Mouse (Mus musculus) thymus, adult 18-20 months (tissue): ENCODE data around the gene Rilp.
"Not testable (repeated sequence)": the region's sequence is repeated elsewhere in the genome, so short reads cannot be mapped to it uniquely, and the experiment has no call there.

Experiments
- DNase-seq, 2 experiments: peaks; one replicate each; pipeline ENCODE4 v3.0.0; 2022; ENCODE audit warnings: mixed read lengths in 2 of 2

Rilp gene

GRCm38 (mm10) chr11:75534286-75535033 is 24.6 kb downstream of the Rilp start:
- DNase-seq, result no peak

GRCm38 (mm10) chr11:75535106-75535795 is 25.4 kb downstream of the Rilp start:
- no peak for DNase-seq

- no peak for DNase-seq
These were observed 26.5 kb downstream of the Rilp start for GRCm38 (mm10) chr11:75536255-75537024.

GRCm38 (mm10) chr11:75537025-75537414 is 27.1 kb downstream of the Rilp start:
- DNase-seq, result no peak

- DNase-seq, result peak; percentile 55 to 71
These were observed 27.7 kb downstream of the Rilp start for GRCm38 (mm10) chr11:75537491-75538183.

- DNase-seq, result no peak
These were observed 28.5 kb downstream of the Rilp start for GRCm38 (mm10) chr11:75538184-75538969.

GRCm38 (mm10) chr11:75538970-75539299 is 29.0 kb downstream of the Rilp start:
- no peak for DNase-seq

GRCm38 (mm10) chr11:75540209-75540608 is 30.3 kb downstream of the Rilp start:
- DNase-seq, result no peak

GRCm38 (mm10) chr11:75540710-75541581 is 31.1 kb downstream of the Rilp start:
- DNase-seq, result peak in 1 of 2 experiments; percentile 51

- DNase-seq, result no peak
These were observed 34.8 kb downstream of the Rilp start for GRCm38 (mm10) chr11:75544713-75545112.

GRCm38 (mm10) chr11:75546057-75546456 is 36.2 kb downstream of the Rilp start:
- no peak for DNase-seq

- DNase-seq, result no peak
These were observed 39.8 kb downstream of the Rilp start for GRCm38 (mm10) chr11:75549658-75550111.

- DNase-seq, result no peak
These were observed 40.5 kb downstream of the Rilp start for GRCm38 (mm10) chr11:75550200-75550946.

GRCm38 (mm10) chr11:75551321-75551720 is 41.4 kb downstream of the Rilp start:
- DNase-seq, result no peak

- DNase-seq, result no peak
These were observed 42.1 kb downstream of the Rilp start for GRCm38 (mm10) chr11:75551961-75552441.

- DNase-seq, result no peak
These were observed 43.1 kb downstream of the Rilp start for GRCm38 (mm10) chr11:75552906-75553482.

GRCm38 (mm10) chr11:75556006-75556405 is 46.1 kb downstream of the Rilp start:
- not testable (repeated sequence) for DNase-seq

GRCm38 (mm10) chr11:75557142-75557541 is 47.2 kb downstream of the Rilp start:
- DNase-seq, result no peak

GRCm38 (mm10) chr11:75558101-75558500 is 48.2 kb downstream of the Rilp start:
- DNase-seq, result no peak
